Mouse (Mus musculus) R1 (cell line): Measurements from ENCODE around the gene Ttc7b.

ENCODE experiments used
- DNase-seq: peaks from one replicate; pipeline ENCODE4 v3.0.0-alpha.2; 2018; ENCODE audit warnings: low read depth, low spot score

Ttc7b gene

DNA sequence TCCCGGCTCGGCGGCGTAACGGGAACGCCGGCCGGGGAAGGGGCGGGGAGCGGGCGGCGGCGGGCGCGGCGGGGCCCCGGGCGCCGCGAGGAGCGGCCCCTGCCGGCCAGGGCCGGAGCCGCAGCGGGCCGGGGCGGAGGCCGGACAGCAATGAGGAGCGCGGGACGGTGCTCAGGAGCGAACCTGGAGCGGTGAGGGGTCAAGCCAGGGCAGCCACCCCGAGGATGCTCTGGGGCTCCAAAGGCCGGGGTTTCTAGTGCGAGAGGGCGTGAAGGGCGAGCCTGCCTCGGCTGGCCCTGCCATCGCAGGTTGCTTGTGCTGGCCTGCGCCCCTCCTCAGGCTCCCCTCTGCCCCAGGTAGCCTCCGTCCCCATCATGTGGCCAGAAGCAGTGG lies at the start of gene Ttc7b:
TSS of gene Ttc7b (minus strand) at position 33 of the 393 bp plus-strand sequence.
- peak; percentile 58 for DNase-seq

DNA sequence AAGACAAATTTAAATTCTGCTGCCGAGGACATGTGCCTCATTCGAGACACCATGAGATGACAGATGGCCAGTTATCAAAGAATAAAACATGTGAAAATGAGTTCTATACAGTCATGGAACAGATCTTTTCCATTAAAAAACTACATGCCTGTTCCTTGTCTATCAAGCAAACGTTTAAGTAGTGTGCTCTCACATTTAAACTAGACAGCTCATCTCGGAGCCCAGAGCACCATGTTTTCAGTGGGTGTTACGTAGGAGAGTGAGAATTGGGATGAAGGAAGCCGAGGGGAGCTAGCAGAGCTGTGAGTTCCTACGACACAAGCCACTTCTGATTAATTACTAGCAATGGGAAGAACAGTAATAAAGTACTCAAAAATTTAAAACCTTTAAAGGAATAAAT lies 48.2 kb upstream of the Ttc7b start:
- no peak for DNase-seq

- DNase-seq = no peak
Observed at GRCm38 (mm10) chr12:100568105-100568504, 47.5 kb upstream of the Ttc7b start.

GRCm38 (mm10) chr12:100567627-100568026 lies 47.0 kb upstream of the Ttc7b start:
- DNase-seq = no peak

DNA sequence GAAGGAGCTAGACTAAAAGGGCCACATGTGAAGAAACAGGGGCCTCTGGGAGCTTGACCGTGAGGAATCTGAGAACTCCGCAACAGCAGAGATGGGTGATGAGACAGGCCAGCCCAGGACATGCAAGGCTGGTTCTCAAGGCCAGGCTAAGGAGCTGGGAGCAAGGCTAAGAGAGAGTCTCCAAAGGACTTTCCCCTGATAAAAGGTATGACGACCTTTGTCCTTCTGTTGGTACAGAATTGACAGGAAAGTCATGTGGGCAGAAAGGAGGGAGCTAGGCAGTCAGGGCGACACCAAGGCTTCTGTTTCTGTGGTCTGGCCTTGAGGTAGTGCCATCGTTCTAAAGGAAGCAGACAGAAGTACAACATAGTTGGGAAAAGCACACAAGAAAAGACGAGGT lies 33.0 kb upstream of the Ttc7b start:
- no peak for DNase-seq

GRCm38 (mm10) chr12:100551972-100552371 lies 31.3 kb upstream of the Ttc7b start:
- DNase-seq = peak; percentile 36

- no peak for DNase-seq
Observed at GRCm38 (mm10) chr12:100544194-100544567, 23.6 kb upstream of the Ttc7b start.

- DNase-seq = no peak
Observed at GRCm38 (mm10) chr12:100543437-100544193, 23.0 kb upstream of the Ttc7b start.

- no peak for DNase-seq
Observed at GRCm38 (mm10) chr12:100542494-100542893, 21.9 kb upstream of the Ttc7b start.

DNA sequence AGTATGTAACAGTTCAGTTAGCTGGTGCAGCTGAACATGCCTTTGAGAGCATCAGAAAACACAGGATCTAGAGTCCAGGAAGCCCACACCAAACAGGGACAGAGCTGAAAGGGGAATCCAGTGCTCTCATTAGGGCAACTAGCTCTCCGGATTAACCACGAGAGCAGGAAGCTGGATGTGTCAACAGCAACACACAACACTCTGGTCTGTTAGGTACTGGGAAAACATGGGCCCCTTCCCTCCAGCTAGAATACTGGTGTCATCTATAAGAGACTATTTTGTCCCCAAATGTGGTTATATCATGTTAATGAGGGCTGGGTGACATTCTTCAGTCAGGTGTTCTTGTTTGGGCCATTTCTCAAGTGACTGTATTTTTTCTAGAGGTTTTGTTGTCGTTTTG lies 21.4 kb upstream of the Ttc7b start:
- DNase-seq = no peak

DNA sequence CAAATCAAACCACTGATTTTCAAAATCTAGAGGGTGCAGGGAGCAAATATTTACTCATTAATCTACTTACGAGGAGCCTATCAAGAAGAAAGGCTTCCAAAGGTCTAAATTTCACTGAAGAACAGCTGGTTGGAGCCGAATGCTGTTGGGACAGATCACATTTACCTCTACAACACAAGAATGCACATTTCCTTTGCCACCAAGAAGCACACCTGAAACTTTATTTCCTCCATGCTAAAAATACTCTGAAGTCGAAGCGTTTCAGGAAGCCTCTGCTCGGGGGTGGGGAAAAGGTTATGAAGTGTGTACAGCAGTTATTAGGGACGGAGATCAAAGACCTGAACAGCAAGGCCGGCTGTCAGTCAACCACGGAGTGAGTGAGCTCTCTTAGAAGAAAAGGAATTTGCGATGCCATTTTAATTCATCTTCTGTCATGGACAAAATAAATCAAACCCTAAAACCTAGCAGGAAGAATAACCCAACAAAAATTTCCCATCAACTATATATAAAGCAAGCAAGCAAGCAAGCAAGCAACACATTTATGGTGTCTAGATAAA lies 18.6 kb upstream of the Ttc7b start:
- DNase-seq = no peak

DNA sequence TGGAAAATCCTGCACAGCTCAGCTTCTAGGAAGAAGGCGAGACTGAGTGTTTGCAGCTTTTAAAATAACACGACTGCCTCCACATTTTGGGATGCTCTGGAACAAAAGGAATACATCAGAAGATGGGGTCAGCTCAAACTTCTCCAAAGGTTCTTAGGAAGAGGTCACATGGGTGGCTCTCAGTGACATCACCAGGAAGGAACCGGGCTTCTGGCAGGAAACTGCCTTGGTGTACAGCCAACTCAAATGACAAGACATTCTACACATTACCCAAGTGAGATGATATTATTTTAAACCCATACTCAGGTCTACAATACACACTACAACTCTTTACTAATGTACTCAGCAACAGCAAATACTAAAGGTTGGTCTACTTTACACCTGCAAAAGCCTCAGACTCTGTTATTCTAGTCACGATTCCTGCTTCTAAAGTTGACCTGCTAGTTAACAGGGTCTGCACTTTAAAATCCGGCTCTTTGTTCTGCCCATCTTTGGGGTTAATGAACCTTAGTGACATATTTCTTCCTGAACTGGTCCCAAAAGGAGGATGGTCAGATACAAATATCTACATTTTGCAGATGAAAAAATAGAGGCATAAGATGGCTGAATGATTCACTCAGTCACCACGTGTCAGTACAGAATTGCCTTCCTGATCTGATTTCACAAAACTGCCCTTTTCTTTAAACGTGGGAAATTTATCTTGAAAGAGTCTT lies 18.0 kb upstream of the Ttc7b start:
- no peak for DNase-seq

GRCm38 (mm10) chr12:100537091-100537490 lies 16.5 kb upstream of the Ttc7b start:
- no peak for DNase-seq

DNA sequence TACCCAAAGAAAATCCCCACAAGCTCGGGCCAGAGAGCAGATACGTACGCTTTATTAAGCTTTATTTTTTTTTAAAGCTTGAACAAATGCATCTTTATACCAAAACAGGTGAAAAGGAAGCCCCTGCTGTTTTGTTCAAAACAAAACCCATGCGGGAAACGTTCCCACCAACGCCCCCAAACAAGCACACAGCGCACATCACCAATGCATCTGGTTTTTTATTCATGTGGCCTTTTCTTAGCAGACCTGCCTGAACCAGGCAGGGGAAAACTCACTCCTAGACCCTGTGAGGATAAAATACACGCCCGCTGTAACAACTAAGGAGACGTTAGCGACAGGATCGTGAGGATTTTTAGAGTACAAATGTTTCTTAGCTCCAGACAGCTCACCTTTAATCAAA lies 14.4 kb upstream of the Ttc7b start:
- DNase-seq = peak; percentile 58

DNA sequence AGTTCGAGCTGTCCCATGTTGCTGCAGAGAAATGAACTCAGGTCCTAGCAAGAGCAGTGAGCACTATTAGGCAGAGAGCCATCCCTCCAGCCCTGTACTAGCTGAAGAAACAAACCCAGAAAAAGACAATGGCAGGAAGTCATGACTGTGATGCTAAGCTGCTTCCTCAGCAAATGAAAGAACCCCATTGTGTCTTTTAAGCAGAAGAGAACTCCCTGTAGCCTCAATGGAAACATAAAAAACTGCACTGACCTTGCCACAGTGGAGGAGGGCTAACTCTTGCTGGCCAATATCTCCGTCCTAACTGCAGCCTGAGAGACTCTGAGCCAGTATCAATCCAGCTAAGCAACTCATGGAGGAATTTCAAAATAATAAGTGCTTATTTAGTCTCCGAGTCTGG lies 13.4 kb upstream of the Ttc7b start:
- DNase-seq = peak; percentile 95

DNA sequence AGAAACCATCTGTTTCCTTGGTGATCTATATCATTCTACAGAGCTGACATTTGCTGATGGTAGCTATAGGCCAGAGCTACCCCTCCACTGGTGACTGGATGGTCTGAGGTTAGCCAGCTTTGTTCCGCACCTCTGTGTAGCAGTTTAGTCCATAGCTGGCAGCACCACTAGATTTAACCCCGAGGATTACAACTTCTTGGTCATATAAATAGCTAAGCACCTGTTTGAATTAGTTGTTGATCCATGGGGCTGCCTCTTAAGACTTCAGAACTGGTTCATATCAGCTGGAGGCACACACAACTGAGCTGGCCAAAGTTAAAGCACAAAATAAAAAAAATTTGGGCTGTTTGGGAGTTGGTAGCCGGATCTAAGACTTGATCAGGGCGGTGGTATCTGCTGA lies 12.6 kb upstream of the Ttc7b start:
- DNase-seq = no peak

DNA sequence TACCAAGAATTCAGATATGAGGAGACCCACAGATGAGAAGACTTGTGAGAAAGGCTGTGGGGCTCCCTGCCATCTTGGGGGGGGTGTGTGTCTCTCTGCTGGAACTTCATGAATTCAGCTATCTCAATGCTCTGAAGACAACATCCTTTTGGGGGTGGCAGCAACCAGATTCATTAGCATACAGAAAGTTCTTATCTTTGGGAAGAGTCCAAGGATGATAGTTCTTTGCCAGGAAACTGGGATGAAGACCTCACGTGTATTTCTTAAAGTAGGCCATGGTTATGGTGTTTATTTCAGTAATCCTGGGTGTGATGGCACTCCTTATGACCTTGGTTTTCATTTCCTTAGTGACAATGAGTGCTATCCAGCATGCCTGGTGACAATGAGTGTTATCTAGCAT lies 11.1 kb upstream of the Ttc7b start:
- no peak for DNase-seq

DNA sequence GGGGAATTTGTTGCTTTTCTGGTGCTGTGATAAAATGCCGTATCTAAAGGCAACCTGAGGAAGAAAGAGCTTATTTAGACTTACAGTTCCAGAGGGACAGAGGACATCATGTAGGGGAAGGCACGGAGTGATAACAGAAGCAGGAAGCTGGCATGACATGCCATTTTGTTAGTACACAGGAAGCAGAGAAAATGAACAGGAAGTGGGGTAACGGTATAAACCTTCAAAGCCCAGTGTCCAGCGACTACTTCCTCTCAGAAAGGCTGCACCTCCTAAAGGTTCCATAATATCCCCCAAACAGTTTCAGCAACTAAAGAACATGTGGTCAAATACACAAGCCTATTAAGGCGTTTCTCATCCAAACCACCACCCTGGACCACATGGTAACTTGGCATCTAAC lies 10.2 kb upstream of the Ttc7b start:
- DNase-seq = no peak

DNA sequence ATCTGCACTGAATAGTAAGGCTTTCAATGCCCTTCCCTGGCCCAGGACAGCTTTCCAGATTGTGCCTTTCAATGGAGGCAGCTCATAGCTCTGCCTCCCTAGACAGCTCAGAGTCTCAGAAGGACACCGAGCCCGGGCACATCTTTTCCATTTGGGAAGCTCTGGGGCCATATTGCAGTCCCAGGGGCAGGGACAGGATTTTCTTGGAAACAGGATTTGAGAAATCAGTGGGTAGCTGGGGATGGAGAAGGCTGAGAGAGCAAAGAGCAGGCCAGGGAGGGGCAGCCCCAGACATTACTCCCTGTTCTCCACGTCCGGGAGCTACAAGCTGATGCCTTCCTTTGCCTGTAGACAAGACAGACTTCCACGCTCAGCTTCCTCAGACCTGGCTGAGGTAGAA lies 9.0 kb upstream of the Ttc7b start:
- no peak for DNase-seq

GRCm38 (mm10) chr12:100529172-100529571 lies 8.5 kb upstream of the Ttc7b start:
- DNase-seq = peak; percentile 82

DNA sequence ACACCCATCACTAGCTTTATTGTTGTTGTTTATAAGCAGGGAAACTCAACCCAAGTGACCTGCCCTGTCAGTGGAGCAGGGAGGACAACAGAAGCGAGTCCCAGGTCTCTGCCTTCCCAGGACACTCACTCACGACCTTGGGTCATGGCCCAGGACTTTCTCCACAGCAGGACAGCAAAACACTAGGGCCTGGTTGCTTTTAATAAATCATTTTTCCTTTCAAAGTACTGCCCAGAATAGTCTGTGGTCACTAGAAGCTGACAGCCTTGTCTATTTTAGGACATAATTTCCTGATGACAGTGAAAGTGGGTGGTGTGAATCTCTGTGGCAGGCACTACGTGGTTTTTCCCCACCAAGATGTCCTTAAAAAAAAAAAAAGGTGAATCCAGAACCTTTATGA lies 7.6 kb upstream of the Ttc7b start:
- DNase-seq = no peak

- peak; percentile 92 for DNase-seq
Observed at GRCm38 (mm10) chr12:100527753-100528152, 7.1 kb upstream of the Ttc7b start.

GRCm38 (mm10) chr12:100527241-100527640 lies 6.6 kb upstream of the Ttc7b start:
- DNase-seq = no peak
